Mouse (Mus musculus) inflammation-experienced regulatory T-cells, adult 6 months (primary cell): ENCODE data around the gene Rfx8. TPM values are rescaled to one million over a fixed set of nuclear protein-coding genes. Genes with fewer than 3 reads are reported as not detected.

Source experiments
- ATAC-seq: one replicate; pipeline ENCODE4 v1.8.0; 2017
- polyA plus RNA-seq, 3 experiments: library from polyadenylated mRNA; unstranded; fragments of 100-300 nt; shearing (Covaris generic); gene quantifications; one replicate each; pipeline ENCODE4 v1.2.1; 2017

Gene Rfx8
- polyA plus RNA-seq, 3 experiments from 2014 or later = not detected

- ATAC-seq = no peak
Measured at GRCm38 (mm10) chr1:39644333-39644732, 76.5 kb downstream of the Rfx8 start.

- no peak for ATAC-seq
Measured at GRCm38 (mm10) chr1:39641667-39642066, 79.1 kb downstream of the Rfx8 start.

DNA sequence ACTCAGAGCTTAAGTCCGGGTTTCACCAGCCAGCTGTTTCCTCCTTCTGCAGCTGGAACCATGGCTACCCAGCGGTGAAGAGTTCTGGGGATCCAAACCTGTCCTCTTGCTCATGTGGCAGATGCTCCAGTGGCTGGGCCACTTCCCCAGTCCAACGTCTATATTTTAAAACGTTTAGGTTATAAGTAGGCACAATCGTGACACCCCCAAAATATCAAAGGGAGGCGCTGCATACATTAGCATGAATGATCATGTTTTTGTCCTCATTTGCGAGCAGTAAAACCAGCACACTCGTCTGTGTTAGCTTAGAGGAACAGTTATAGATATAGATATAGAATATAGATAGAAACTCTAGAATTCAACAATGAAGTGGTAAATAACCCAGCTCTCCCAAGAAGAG lies 83.7 kb downstream of the Rfx8 start:
- no peak for ATAC-seq

DNA sequence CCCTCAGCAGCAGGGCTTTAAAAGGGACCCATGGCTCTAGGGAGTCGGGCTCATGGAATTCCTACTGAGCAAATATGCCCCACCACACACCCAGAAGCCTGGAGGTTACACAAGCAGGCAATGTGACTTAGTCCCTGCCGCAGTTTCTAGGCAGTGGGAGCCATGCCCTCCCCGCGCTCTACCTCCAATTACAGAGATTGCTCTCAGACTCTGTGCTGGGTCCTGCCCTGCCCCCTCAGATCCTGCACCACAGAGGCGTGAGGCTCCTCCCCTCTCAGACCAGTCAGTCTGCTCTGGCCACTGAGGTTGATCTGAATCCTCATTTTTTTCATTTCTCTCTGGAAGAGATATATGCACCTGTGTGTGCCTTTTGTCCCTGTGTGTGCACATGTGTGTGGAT lies 84.1 kb downstream of the Rfx8 start:
- ATAC-seq = no peak

DNA sequence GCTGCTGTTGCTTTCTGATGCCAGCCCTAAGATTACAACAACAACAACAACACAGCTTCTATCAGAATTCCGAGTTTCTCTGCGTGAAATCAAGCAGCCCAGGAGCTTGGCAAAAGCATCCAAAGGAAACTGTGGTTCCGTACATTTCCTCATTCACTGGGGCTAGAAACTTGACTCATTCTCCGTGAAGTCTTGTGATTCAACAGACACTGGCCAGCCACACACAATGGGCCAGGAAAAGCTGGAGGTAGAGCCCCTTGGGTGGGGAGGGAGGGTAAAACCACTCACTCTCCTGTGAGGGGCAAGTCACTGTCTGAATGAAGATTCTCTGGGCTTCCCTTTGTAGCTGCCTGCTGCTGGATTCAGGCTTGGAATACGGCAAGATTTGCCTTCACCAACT lies 84.6 kb downstream of the Rfx8 start:
- no peak for ATAC-seq

- ATAC-seq = no peak
Measured at GRCm38 (mm10) chr1:39628606-39629005, 92.2 kb downstream of the Rfx8 start.

DNA sequence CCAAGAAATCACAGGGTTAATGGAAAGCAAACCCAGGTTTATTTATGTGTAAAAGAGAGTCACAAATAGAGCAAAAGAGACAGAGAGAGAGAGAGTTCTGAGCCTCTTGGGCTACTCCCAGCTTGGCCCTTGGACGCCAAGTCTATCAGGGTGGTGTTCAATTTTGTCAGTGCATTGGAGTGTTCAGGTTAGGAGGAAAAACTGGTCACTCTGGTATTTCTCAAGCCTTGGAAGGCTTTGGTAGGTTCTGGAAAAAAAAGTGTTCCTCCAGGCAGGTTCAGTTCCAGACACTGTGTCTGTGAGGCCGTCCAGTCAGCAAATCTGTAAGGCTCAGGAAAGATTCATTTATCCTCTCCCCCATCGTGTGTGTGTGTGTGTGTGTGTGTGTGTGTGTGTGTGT lies 95.3 kb downstream of the Rfx8 start:
- no peak for ATAC-seq

DNA sequence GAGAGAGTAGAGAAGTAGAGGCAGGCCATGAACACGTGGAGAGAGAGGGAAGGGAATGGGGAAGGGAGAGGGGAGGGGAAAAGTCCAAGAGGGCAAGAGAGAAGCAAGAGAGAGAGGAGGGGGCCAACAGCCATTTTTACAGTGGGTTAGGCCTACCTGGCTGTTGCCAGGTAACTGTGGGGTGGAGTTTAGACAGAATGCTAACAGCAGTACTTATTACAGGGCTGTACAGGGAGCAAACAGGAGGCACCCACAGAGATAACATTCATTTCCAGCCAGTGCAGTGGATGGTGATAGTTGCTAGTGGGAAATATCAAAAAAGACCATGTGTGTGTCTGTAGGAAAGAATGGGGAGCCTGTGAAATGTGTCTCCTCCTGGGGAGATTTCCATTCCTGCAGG lies 97.1 kb downstream of the Rfx8 start:
- ATAC-seq = no peak

DNA sequence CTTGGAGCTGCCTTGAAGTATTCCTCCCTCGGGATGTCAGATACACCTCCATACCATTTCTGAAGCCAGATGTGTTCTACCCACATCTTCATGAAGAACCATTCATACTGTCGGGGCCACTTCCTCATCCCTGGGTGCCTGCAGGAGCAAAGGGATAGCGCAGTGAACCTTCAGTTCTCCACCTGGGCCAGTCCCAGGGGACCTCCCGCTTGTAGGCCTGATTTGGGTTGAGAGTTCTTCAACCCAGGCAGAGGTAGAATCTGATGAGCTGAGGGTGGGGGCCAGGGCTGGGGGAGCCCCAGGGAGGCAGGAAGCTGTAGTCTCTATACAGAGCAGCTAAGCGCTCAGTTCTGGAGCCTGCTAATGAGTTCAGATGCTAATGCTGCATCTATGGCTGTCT lies 97.7 kb downstream of the Rfx8 start:
- no peak for ATAC-seq

DNA sequence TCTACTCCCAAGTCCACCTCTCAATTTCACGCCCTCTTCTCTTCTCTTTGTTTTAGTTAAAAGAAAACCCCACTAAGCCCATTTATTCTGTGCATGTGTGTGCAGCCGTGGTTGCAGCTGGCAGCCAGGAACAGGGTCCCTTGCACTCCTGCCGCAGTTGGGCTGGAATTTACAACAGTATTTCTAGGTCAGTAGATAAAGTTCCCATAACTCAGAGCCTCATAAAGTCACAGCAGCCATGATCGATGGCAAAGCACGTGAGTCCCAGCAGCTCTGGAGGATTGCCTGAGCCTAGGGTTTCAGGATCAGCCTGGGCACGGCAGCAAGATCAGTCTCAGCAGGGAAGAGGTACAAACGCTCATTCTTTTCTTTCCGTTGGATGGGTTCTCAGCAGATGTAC lies 102.3 kb downstream of the Rfx8 start:
- ATAC-seq = no peak

GRCm38 (mm10) chr1:39615526-39615925 lies 105.3 kb downstream of the Rfx8 start:
- ATAC-seq = no peak

Other genes with a start within 250 kb of the Rfx8 start
- gene Tbc1d8, start 242.2 kb downstream of the Rfx8 start, polyA plus RNA-seq = 1 to 10 TPM in 1 of 3 experiments, under 1 TPM in 2; 0.78 to 2.0 (median 0.92) TPM
- 1 to 10 TPM; 4.6 to 6.9 (median 4.6) TPM for gene Cnot11, start 186.0 kb downstream of the Rfx8 start, polyA plus RNA-seq
- 10 to 100 TPM; 11.9 to 37.0 (median 29.9) TPM for gene Rnf149, start 143.6 kb downstream of the Rfx8 start, polyA plus RNA-seq
- under 1 TPM in 1 of 3 experiments, not detected in 2; 0.09 TPM for gene Creg2, start 69.5 kb downstream of the Rfx8 start, polyA plus RNA-seq
- not detected for gene Gm3646, start 84.3 kb upstream of the Rfx8 start, polyA plus RNA-seq
- gene Map4k4, start 179.9 kb upstream of the Rfx8 start, polyA plus RNA-seq = 10 to 100 TPM; 16.0 to 44.7 (median 36.6) TPM